Mouse (Mus musculus) thymus, adult 2 months (tissue): ENCODE results near the gene Stk4.

Source experiments
- CTCF ChIP-seq: fragments of 200-500 bp; IDR thresholded peaks from 2 replicates; pipeline ENCODE4 v1.5.1; 2012; ENCODE audit warnings: mild to moderate bottlenecking, control low read depth, low read length, moderate library complexity, borderline replicate concordance; ENCODE audit not compliant: control insufficient read depth, poor library complexity, insufficient read depth; ENCODE audit errors: extremely low read depth
- POLR2A ChIP-seq: fragments of 200-500 bp; IDR thresholded peaks from 2 replicates; pipeline ENCODE4 v1.6.1; 2012; ENCODE audit warnings: mild to moderate bottlenecking, low read length, control low read depth, moderate library complexity; ENCODE audit not compliant: control insufficient read depth, poor library complexity, insufficient read depth; ENCODE audit errors: extremely low read depth

DNA sequence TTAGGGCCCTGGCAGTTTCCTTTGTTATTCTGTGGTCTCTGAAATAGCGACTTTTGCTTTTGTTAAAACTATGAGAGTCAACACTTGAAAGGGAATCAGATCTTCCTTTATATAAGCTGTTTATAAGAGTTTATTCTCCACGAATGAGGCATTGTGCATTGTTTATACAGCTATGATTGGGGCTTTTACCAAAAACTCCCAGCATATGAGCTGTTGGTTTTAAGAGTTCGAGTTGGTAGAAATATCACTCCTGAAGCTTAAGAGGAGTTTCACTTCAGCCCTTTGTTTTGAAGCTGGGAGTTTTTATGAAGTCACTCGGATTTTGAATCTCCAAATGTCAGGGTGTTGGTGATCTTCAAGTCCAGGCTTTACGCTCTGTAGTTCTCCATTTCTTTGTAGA lies 7.8 kb downstream of the Stk4 start:
- TF ChIP-seq CTCF: no peak
- no peak for TF ChIP-seq POLR2A
